Mouse (Mus musculus): ENCODE data around the gene Rps18.
"Not testable (repeated sequence)": the region's sequence is repeated elsewhere in the genome, so short reads cannot be mapped to it uniquely, and the experiment has no call there.

The Rps18 gene

DNA sequence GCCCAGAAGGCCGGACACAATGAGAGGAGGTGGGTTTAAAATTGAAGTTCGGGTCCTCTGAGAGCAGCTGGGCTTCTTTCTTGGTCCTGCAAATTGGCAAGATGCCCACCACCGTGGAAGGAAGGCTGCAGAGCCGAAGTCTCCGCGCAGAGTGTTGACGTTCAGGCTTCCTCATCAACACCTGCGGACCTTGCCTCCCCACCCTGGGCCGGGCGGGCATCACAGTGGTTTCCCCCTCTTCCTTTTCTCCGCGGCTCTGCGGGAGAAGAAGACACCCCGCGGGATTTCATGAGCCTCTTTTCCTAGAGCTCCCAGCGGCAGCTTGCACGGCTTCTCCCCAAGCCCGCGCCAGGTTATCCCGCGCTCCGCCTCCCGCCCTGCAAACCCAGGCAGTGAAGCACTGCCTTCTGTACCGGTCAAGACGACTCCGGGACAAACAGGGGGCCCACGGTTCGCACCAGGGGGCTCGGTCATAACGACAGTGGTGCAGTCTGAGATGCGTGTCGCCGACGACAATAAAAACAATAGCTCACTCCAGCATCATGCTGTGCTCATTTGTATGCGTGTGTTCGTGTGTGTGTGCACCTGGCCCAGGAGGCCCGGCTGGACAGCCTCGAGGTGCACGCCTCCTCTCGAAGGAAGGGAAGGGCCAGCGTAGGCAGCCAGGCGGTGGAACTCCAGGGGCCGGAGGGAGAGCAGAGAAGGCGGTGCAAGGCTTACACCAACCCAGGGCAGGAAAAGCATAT lies 47.3 kb downstream of the Rps18 start:
- no peak for DNase-seq (ENCODE audit: low read depth, low spot score)

DNA sequence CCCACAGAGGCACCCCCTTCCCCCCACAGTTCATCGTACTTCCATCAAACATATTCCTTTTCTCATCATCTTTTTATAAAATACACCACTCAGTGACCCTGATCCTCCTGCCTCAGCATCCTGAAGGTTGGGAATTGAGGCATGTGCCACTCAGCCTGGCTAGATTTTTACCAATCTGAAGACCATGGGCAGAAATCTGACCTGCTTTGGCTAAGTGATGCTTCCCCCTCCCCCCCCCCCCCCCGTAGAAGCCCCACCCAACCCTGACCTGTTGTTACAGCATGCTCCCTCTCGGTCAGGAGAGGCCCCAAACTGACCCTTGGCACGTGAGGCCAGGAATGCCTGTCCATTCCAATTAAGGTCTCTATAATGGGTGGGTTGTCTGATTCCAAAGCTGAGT lies 51.0 kb downstream of the Rps18 start, which contains the start of gene Platr17:
TSS of gene Platr17 (plus strand) at position 301 of the 400 bp plus-strand sequence.
- DNase-seq (ENCODE audit: low read depth, low spot score), result not testable (repeated sequence)

DNA sequence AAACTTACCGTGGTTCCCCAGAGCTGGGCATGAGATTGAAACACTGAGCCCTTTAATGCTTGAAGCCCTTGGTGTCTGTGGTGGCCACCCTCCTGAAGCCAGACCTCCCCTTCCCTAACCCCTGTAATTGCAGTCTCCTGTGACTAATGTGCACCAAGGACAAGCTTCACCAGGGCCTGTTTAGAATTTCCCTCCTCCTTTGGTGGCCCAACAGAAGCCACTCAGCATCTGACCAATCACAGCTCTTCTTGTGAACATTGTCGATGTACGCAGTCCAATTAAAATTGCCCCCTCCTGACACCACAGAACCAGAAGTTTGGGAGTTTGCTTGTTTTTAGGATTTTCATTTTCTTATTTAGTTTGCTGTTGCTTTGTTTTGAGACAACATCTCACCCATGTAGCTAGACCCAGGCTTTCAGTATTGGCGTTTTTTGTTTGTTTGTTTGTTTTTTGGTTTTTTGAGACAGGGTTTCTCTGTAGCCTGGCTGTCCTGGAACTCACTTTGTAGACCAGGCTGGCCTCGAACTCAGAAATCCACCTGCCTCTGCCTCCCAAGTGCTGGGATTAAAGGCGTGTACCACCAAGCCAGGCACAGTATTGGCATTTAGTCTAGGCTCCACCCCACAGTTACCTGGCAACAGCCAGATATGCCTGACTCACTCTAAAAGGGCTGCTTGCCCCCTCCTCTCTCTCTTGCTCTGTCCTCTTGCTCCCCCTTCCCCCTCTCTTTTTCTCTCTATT lies 51.7 kb downstream of the Rps18 start:
- peak; percentile 67 for DNase-seq (ENCODE audit: low read depth, low spot score)

DNA sequence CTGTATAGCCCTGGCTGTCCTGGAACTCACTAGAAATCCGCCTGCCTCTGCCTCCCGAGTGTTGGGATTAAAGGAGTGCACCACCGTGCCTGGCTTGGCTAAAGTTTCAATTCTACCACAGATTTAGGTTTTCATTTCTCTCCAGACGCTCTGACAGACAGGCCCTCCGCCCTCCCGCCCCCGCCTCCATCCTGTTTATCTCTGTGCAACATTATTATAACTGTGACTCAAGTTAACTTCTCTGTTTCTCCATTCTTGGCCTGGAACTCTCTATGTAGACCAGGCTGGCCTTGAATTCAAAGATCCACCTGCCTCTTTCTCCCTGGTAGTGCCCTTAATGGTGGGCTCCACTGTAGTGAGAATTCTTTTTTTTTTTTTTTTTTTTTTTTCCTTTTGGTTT lies 53.3 kb downstream of the Rps18 start:
- DNase-seq (ENCODE audit: low read depth, low spot score), result no peak

DNA sequence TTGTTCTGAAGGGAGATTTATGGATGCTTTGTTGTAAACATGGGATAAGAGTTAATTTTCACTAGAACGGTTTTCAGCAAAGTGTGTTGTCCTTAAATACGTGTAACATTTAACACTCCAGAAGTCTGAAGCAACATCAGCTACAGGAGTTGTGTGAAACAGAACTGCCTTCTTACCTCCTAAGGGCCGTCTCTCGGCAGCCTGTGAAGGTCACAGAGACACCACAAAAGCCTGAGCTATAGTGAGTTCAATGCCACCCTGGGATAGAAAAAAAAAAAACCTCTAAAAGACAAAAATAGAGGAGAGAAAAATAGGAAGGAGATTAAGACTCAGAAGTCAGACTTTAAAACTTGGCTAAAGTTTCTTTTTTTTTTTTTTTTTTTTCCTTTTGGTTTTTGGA lies 53.7 kb downstream of the Rps18 start:
- no peak for DNase-seq (ENCODE audit: low read depth, low spot score)

All from ZHBTc4 (cell line).